Comparison of ENCODE assay signal across 9 mouse cellular contexts in genomic region chr6:83412854-83413401, GRCm38 (mm10). TPM values are rescaled to one million over a fixed set of nuclear protein-coding genes. Genes with fewer than 3 reads are reported as not detected.
DNase-seq lines count a peak whose midpoint lies in the region; ATAC-seq and TF ChIP-seq lines count a peak whose summit lies in the region.
"Had no signal": no experiment of that assay in that cellular context is flagged by ENCODE, and none has a peak within 500 bp of the region (broad histone marks: within the 10 kb centered on the region; RNA-seq: fewer than 3 reads in every experiment).

No protein-coding gene starts in this region.

- no peak for TF ChIP-seq POLR2A in brain, embryonic 14.5 days (IDR thresholded peaks at IDR 0.05; ENCODE audit: borderline replicate concordance, extremely low read depth, insufficient read depth, insufficient read length, poor library complexity, severe bottlenecking)

- H3K9me3 ChIP-seq in limb, embryonic 13.5 days, result no peaks in the 10 kb centered on the region
- no peaks in the 10 kb centered on the region for H3K9me3 ChIP-seq in limb, embryonic 10.5 days (replicated peaks)
- H3K9me3 ChIP-seq: limb, embryonic 12.5 days had no signal

- H3K4me3 ChIP-seq in limb, embryonic 13.5 days, result no peak overlapping the region
- no peak overlapping the region for H3K4me3 ChIP-seq in limb, embryonic 10.5 days
- H3K4me3 ChIP-seq: limb, embryonic 12.5 days had no signal

- ATAC-seq in limb, embryonic 13.5 days (ENCODE audit: low FRiP score, low read depth), result no peak
- peak; percentile 51 for ATAC-seq in megakaryocyte progenitor cell, adult 5-6 weeks (replicated peaks; ENCODE audit: poor library complexity)
- ATAC-seq in erythroid progenitor cell, adult 5-6 weeks (replicated peaks; ENCODE audit: low FRiP score, poor library complexity, severe bottlenecking), result no peak

- H3K27me3 ChIP-seq in limb, embryonic 13.5 days, result no peaks in the 10 kb centered on the region
- no peaks in the 10 kb centered on the region for H3K27me3 ChIP-seq in limb, embryonic 10.5 days (ENCODE audit: low read depth, poor library complexity, severe bottlenecking)
- H3K27me3 ChIP-seq: limb, embryonic 12.5 days had no signal

- peaks cover 85% of the 10 kb centered on the region for H3K4me1 ChIP-seq in limb, embryonic 13.5 days
- peaks cover 51% of the 10 kb centered on the region for H3K4me1 ChIP-seq in limb, embryonic 10.5 days

- 60% methylated on average over 5 of the region's 5 CpGs for WGBS in limb, embryonic 13.5 days
- WGBS in limb, embryonic 10.5 days, result 80% methylated on average over 5 of the region's 5 CpGs

- peaks cover 26% of the 10 kb centered on the region for H3K36me3 ChIP-seq in limb, embryonic 13.5 days
- peaks cover 74% of the 10 kb centered on the region for H3K36me3 ChIP-seq in limb, embryonic 10.5 days

- TF ChIP-seq CTCF in brain, embryonic 14.5 days (IDR thresholded peaks at IDR 0.05; ENCODE audit: borderline replicate concordance, extremely low read depth, insufficient read depth, insufficient read length), result no peak

- H3K9ac ChIP-seq in limb, embryonic 13.5 days, result no peak overlapping the region
- H3K9ac ChIP-seq: limb, embryonic 12.5 days had no signal

- no peak for DNase-seq in limb, embryonic 10.5 days (ENCODE audit: low spot score)
- DNase-seq in brain, embryonic 14.5 days (ENCODE audit: low read depth), result peak; percentile 62
- peak; percentile 88 for DNase-seq in induced T-regulatory cell, adult 2 months (ENCODE audit: low read depth)
- peak; percentile 33 for DNase-seq in thymus, postnatal 25 days
- DNase-seq in urinary bladder, postnatal 14 days (ENCODE audit: low spot score), result no peak

- no peak overlapping the region for H3K4me2 ChIP-seq in limb, embryonic 13.5 days (replicated peaks)
- H3K4me2 ChIP-seq: limb, embryonic 12.5 days had no signal

- peak overlapping the region; percentile 22; the same call in 1 of the 2 replicates for H3K27ac ChIP-seq in limb, embryonic 13.5 days
- H3K27ac ChIP-seq in limb, embryonic 10.5 days, result no peak overlapping the region
- H3K27ac ChIP-seq: limb, embryonic 12.5 days had no signal

RNA-seq across cellular contexts. Expression of gene Tet3, which starts 46.0 kb away (rescaled TPM):
- 51.6 and 63.1 TPM in 2 replicates for polyA plus RNA-seq in limb, embryonic 13.5 days (2015; fragmentation: Nextera tagmentation; extraction: Ambion mirVana)
- polyA plus RNA-seq in limb, embryonic 10.5 days (2016; fragmentation: Nextera tagmentation; extraction: Ambion mirVana), result 40.1 and 42.7 TPM in 2 replicates
- 21.3 and 36.2 TPM in 2 replicates for polyA plus RNA-seq in brain, embryonic 14.5 days (2012; rRNA removed)
- total RNA-seq in megakaryocyte progenitor cell, adult 5-6 weeks (2015), result 27.9 and 29.6 TPM in 2 replicates
- 12.2 and 14.5 TPM in 2 replicates for total RNA-seq in megakaryocyte progenitor cell, adult 5-6 weeks (2017)
- total RNA-seq in erythroid progenitor cell, adult 5-6 weeks (2015; ENCODE audit: low replicate concordance), result 33.5 and 46.5 TPM in 2 replicates
- total RNA-seq in erythroid progenitor cell, adult 5-6 weeks (2017; ENCODE audit: low replicate concordance), result 28.2 and 32.9 TPM in 2 replicates

Comparison
In these comparisons a context has a peak if more than half of its experiments do, and no peak if none do; other contexts are left out.
1. DNase-seq: peak in brain, embryonic 14.5 days (single experiment), induced T-regulatory cell, adult 2 months (single experiment) and thymus, postnatal 25 days (single experiment); none in limb, embryonic 10.5 days (single experiment) and urinary bladder, postnatal 14 days (single experiment).